Mouse (Mus musculus) skeletal muscle tissue, adult 2 months (tissue): ENCODE results near the gene Med13.
"Not testable (repeated sequence)": the region's sequence is repeated elsewhere in the genome, so short reads cannot be mapped to it uniquely, and the experiment has no call there.

Source experiments
- DNase-seq: peaks from one replicate; pipeline ENCODE4 v3.0.0-alpha.2; 2012; ENCODE audit warnings: low read depth, low spot score

Med13 gene

GRCm38 (mm10) chr11:86310280-86310679, 47.1 kb downstream of the Med13 start:
- DNase-seq, result no peak

DNA sequence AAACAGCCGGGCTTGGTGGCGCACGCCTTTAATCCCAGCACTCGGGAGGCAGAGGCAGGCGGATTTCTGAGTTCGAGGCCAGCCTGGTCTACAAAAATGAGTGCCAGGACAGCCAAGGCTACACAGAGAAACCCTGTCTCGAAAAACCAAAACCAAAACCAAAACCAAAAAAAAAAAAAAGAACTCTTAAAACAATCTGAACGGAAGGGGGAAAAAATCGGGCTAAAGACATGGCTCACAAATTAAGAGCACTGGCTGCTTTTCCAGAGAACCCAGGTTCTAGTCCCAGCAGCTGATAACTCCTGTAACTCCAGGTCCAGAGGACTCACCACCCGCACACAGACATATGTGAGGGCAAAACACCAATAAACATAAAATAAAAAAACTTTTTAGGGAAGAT, 65.2 kb downstream of the Med13 start:
- DNase-seq, result not testable (repeated sequence)

DNA sequence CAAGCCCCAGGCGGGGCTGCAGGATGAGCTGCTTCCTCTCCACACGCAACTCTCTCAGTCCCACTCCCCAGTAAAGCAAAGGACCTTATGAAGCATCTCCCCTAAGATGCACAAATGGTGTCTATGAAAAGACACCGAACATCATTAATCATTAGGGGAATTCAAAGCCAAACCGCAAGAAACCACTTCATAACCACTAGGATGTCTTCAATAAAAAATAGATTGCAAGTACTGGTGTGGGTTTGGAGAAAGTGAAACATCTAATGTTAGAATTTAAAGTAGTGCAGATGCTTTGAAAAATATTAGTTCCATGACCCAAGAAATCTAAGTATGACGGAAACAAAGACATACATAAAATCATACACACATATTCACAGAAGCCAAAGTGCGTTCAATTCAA, 65.7 kb downstream of the Med13 start:
- DNase-seq, result no peak

DNA sequence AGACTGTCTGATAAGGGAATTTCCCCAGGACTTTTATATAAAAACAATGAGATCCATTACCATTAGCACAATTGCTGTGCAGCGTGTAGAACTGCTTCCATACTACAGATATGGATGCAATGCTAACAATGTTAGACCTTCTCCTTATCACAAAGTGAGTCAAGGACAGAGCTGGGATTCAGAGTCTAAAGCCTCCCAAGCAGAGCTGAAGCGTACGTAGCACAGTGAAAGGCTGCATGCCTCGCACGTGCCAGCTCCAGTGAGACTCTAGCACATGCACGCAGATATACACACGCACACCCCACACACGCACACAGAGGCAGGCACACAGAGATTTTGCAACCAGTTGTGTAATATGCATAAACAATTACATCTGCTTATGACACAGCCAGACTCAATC, 71.7 kb downstream of the Med13 start:
- no peak for DNase-seq

DNA sequence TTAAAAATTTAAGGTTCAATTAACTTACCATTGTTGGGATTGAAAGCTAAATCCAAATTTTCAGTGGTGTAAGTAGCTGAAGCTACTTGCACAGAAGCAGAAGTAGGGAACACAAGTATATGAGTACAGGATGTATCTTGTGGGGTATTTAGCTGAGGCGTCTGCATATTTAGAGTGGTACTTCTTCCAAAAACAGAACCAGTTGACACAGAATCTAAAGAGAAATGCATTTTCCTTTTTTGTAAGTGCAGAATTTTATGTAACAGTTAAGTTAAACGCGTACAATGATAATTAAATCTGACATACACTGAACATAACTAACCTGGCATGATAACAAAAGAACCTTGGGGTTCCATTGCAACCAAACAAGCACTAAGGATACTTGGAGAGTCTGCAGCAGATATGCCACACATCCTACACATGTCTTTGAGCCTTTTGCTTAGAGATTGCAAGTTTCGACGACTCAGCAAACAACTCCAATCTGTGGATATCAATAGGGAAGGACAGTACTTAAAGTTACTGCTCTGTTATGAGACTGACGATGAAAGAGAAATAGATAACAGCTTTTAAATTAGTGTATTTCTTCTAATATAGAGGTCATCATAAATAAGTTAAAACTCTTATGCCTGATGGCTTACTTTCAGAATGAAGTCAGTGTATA, 78.8 kb downstream of the Med13 start:
- no peak for DNase-seq

- DNase-seq, result peak; percentile 94
These were observed 99.8 kb downstream of the Med13 start, which contains the start of gene Ints2 for GRCm38 (mm10) chr11:86257460-86258076. TSS of gene Ints2 (minus strand) at chr11:86257575.

DNA sequence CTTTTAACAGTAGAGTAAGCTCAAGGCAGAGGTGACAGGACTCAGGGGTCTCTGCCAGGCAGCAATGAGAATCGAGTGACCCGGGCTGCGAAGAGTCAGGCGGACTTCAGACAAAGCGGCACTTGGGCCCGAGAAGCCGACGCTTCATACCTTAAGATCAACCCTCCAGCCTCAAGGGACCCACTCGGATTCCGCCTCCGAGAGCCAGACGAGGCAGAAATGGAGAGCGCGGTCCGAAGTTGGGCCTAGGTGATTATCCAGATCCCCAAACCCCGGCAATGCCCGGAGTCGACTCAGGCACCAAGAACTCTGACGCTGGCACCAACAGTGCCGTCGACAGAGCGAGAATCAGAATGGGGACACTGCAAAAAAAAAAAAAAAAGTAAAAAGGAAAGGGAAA, 100.3 kb downstream of the Med13 start:
- no peak for DNase-seq

DNA sequence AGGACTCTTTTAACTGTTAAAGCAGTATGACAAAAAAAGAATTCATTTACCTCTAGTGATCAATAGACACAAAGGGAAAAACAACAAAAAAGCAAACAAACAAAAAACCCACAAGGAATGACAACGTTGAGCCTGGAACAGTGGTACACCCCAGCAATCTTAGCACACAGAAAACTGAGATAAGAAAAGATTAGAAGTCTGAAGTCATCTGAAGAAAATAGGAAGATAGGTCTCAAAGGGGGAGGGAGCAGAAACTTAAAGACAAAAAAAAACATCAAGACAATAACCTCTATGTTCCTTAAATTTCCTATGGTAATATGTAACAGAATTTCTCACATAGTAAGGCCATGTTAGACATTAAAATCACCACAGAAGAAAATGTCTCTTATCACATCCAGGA, 104.1 kb downstream of the Med13 start:
- no peak for DNase-seq

DNA sequence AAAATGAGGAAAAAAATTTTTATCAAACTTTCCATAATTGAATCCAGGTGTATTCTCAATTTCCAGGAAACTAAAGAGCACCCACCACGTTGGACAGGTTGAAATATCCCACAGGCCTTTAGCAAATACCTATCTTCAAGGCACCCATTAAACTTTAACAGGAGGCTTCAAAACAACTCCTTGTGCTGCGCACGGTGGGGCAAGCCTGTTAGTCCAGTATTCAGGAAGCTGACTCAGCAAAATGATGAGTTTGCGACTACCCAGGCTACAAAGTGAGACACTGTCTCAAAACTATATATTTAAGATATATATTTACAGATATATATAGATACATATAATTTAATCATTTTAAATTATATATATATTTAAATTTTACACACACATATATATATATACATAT, 125.0 kb downstream of the Med13 start:
- DNase-seq, result no peak

GRCm38 (mm10) chr11:86231781-86232350, 125.5 kb downstream of the Med13 start:
- no peak for DNase-seq

- DNase-seq, result no peak
These were observed 130.7 kb downstream of the Med13 start for GRCm38 (mm10) chr11:86226646-86227180.

GRCm38 (mm10) chr11:86225761-86226160, 131.6 kb downstream of the Med13 start:
- DNase-seq, result no peak
